Mouse (Mus musculus) liver, embryonic 14.5 days (tissue): ENCODE measurements at regions not wholly inside any gene's neighbourhood (a gene's known extent, or its start where the extent isn't known, plus 50 kb on each side); places are given as distances from the start of the nearest gene placed in this dataset.

ENCODE experiments used
- ATAC-seq: fragments of 200-750 bp; cut with Nextera tagmentation; 2 replicates; pipeline ENCODE4 v1.8.0; 2017; ENCODE audit warnings: moderate number of reproducible peaks, mild to moderate bottlenecking, moderate library complexity; ENCODE audit not compliant: insufficient read depth
- DNase-seq, 3 experiments: peaks; one replicate each; pipeline ENCODE4 v3.0.0-alpha.2; 2012 to 2013; ENCODE audit warnings: low read depth in 3 of 3, low spot score in 3 of 3
- H3K27ac ChIP-seq: fragments of 300-500 bp; sonication (generic); 2 replicates; pipeline ENCODE4 v1.5.1; 2014; ENCODE audit warnings: moderate library complexity, mild to moderate bottlenecking, control low read depth, inconsistent platforms
- H3K27me3 ChIP-seq: fragments of 300-500 bp; sonication (generic); 2 replicates; pipeline ENCODE4 v1.6.1; 2014; ENCODE audit warnings: mild to moderate bottlenecking, low read length, moderate library complexity; ENCODE audit not compliant: control insufficient read depth, insufficient read depth
- H3K36me3 ChIP-seq: fragments of 300-500 bp; sonication (generic); replicated peaks from 2 replicates; pipeline ENCODE4 v1.6.1; 2014; ENCODE audit warnings: low read depth; ENCODE audit not compliant: control insufficient read depth, insufficient read depth
- H3K4me1 ChIP-seq, 2 experiments: fragments of 200-500 bp in 1 of 2; fragments of 300-500 bp in 1 of 2; sonication (generic) in 1 of 2; replicated peaks; 2 replicates each; pipeline ENCODE4 v1.6.1; 2012 to 2014; ENCODE audit warnings: antibody characterized with exemption in 1 of 2, inconsistent platforms in 1 of 2, low read length in 1 of 2; ENCODE audit not compliant: control insufficient read depth in 2 of 2, insufficient read depth in 2 of 2
- H3K4me2 ChIP-seq: fragments of 300-500 bp; sonication (generic); 2 replicates; pipeline ENCODE4 v1.6.1; 2014; ENCODE audit warnings: low read depth, mild to moderate bottlenecking, control low read depth, moderate library complexity
- H3K4me3 ChIP-seq, 2 experiments: fragments of 200-500 bp in 1 of 2; fragments of 300-500 bp in 1 of 2; sonication (generic) in 1 of 2; 2 replicates each; pipeline ENCODE4 v1.5.1; 2012 to 2014; ENCODE audit warnings: low read depth in 2 of 2, low read length in 2 of 2, mild to moderate bottlenecking in 2 of 2, control low read depth in 1 of 2, inconsistent platforms in 1 of 2, moderate library complexity in 1 of 2; ENCODE audit not compliant: insufficient read depth in 1 of 2
- H3K9ac ChIP-seq: fragments of 300-500 bp; sonication (generic); replicated peaks from 2 replicates; pipeline ENCODE4 v1.6.1; 2014; ENCODE audit warnings: mild to moderate bottlenecking, control low read depth, moderate library complexity
- H3K9me3 ChIP-seq: fragments of 300-500 bp; sonication (generic); 2 replicates; pipeline ENCODE4 v1.6.1; 2016; ENCODE audit warnings: low read length, mixed read lengths; ENCODE audit not compliant: control insufficient read depth
- CTCF ChIP-seq: IDR thresholded peaks from 2 replicates; pipeline ENCODE4 v1.5.1; 2016; ENCODE audit warnings: antibody characterized with exemption, low read depth, control low read depth
- EP300 ChIP-seq: IDR thresholded peaks from 2 replicates; pipeline ENCODE4 v1.6.1; 2016; ENCODE audit warnings: antibody characterized with exemption, low read depth
- WGBS: fragments of 180-500 bp; shearing (Covaris S2); extraction: QIAGEN DNeasy Blood & Tissue Kit; methylation state at CpG from one replicate; pipeline ENCODE4 v1.1.7; 2014; ENCODE audit not compliant: insufficient replicate concordance; 5-methylcytosine and 5-hydroxymethylcytosine counted together

DNA sequence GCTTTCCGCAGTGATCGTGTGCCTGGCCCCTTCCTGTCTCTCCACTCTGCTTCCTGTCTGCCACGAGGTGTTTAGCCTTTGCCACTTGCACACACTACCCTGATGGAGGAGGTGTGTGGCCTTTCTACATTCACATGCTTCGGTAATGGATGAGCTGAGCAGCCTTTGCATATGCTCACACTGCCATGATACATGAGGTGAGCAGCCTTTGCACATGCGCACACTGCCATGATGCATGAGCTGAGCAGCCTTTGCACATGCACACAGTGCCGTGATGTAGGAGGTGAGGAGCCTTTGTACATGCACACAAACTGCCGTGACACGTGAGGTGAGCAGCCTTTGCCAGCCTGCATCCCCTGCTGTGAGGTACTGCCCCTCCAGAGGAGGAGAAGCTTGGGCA lies 58.3 kb downstream of the Erv3 start:
- Histone ChIP-seq H3K9ac (no peak overlapping the region), H3K4me3 (no peak overlapping the region), H3K4me1 (no peaks in the 10 kb centered on the region), H3K4me2 (no peak overlapping the region), H3K27me3 (no peaks in the 10 kb centered on the region), H3K27ac (no peak overlapping the region), H3K9me3 (no peaks in the 10 kb centered on the region), H3K36me3 (no peaks in the 10 kb centered on the region)
- no peak for DNase-seq
- WGBS: 46% methylated on average over 8 of the region's 8 CpGs
- TF ChIP-seq CTCF: no peak
- TF ChIP-seq EP300: no peak
- ATAC-seq: no peak

DNA sequence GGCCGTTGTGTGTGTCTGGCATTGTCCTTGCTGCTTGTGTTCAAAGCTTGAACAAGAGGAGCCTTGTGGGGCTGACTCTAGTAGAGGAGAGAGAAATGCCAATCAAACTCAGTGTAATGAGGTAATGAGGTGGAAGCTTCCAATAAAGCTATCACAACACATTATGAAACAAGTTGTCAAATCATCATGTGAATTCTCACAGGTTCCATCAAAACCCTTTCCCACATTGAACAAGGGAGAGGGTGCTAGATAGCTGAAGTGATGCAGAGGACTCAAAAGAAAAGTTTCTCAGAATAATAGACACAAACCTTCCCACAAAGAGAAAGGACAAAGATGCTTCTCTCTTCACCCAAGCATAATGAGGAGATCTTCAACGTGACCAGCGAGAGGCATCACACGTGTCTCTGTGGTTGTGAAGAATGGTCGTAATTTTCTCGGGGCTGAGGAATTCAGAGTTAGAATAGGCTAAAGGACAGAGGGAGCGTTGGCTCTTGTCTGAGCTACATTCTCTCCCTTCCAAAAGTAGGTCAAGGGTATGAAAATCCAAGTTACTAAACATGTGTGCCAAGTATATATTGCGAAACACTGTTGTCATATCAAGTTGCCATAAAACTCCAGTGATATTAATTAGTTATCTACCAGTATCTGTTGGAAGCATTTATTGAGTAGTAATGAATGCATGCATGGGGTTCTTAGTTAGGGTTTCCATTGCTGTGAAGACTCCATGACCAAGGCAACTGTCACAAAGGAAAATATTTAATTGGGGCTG lies 59.2 kb downstream of the Erv3 start:
- WGBS: 72% methylated on average over 8 of the region's 8 CpGs
- Histone ChIP-seq H3K9me3 (no peaks in the 10 kb centered on the region), H3K4me3 (no peak overlapping the region), H3K36me3 (no peaks in the 10 kb centered on the region), H3K4me1 (no peaks in the 10 kb centered on the region), H3K4me2 (no peak overlapping the region), H3K27me3 (no peaks in the 10 kb centered on the region), H3K27ac (no peak overlapping the region), H3K9ac (no peak overlapping the region)
- no peak for TF ChIP-seq EP300
- no peak for TF ChIP-seq CTCF
- DNase-seq: no peak
- ATAC-seq: no peak

DNA sequence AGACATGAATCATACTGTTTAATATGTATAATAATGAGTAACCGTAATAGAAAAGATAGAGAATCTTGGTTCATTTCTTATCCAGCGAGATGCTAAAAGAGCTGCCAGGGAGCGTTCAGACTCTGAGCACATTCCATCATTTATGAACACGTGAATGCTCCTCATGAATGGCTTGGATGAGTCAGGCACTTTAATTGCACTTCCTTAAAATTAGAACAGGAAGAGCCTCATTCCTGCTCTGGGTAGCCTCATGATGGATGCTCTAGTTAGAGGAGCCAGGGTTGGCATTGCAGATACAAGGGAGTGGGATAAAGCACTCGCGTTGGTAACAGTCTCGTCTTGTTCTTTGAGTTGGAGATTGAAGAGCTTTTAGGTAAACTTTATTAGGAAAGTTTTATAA lies 60.1 kb downstream of the Erv3 start:
- Histone ChIP-seq H3K4me3 (no peak overlapping the region), H3K27me3 (no peaks in the 10 kb centered on the region), H3K9me3 (no peaks in the 10 kb centered on the region), H3K9ac (no peak overlapping the region), H3K4me1 (no peaks in the 10 kb centered on the region), H3K36me3 (no peaks in the 10 kb centered on the region), H3K27ac (no peak overlapping the region), H3K4me2 (no peak overlapping the region)
- WGBS: 65% methylated on average over 7 of the region's 7 CpGs
- ATAC-seq (no peak), DNase-seq (no peak)
- TF ChIP-seq CTCF: no peak
- TF ChIP-seq EP300: no peak

DNA sequence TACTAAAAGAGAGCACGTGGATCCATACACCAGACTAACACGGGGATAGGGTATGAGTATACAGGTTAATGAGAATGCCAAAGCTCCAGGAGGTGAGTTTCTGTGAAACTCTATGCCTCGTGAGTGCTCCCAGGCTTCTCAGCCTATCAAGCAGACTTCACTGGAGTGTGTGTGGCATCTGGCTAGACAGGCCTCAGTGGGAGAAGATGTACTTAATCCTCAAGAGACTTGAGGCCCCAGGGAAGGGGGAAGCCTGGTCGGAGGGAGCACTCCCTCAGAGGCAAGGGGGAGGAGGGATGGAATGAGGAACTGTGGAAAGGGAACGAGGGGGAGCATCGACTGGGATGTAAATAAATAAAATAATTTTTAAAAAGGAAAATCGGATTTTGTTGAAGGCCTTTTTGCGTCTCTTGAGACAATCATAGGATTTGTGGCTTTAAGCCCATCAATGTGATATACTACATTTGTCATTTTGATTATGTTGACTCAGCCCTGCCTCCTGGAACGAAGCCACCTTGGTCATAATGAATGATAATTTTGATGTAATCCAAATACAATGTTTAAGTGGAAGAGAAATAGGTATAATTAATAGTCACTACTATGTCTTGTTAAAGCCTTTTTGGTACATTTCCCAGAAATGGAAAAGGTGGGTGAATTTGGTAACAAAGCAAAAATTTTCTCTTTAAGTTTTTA lies 62.4 kb downstream of the Erv3 start:
- ATAC-seq: no peak
- no peaks in the 10 kb centered on the region for H3K9me3 ChIP-seq
- DNase-seq: no peak
- H3K36me3 ChIP-seq: no peaks in the 10 kb centered on the region
- no peak overlapping the region for H3K9ac ChIP-seq
- H3K4me1 ChIP-seq: no peaks in the 10 kb centered on the region
- no peak for TF ChIP-seq EP300
- TF ChIP-seq CTCF: no peak
- no peak overlapping the region for H3K27ac ChIP-seq
- H3K4me2 ChIP-seq: no peak overlapping the region
- H3K4me3 ChIP-seq: no peak overlapping the region
- H3K27me3 ChIP-seq: no peaks in the 10 kb centered on the region
- WGBS: 58% methylated on average over 9 of the region's 9 CpGs

DNA sequence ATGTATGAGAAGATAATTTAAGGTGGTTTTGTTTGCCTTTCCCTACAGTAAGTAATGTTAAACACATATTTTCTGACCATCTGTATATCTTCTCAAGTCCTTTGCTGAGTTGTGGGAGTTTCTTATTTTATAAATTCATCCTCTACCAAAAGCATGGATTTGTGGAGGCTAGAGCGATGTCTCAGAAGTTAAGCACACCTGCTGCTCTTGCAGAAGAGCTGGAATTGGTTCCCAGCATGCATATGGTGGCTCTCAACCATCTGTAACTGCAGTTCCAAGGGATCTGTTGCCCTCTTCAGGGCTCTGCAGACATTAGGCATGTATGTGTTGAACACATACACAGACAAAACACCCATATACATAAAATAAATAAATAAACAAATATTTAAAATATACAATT lies 84.2 kb downstream of the Erv3 start:
- no peak for ATAC-seq
- TF ChIP-seq CTCF (no peak), EP300 (no peak)
- DNase-seq: no peak

More for the DNA sequence above, 84.2 kb downstream of the Erv3 start:
- H3K4me2 ChIP-seq: no peak overlapping the region
- no peak overlapping the region for H3K4me3 ChIP-seq
- no peak overlapping the region for H3K27ac ChIP-seq
- no peaks in the 10 kb centered on the region for H3K4me1 ChIP-seq
- H3K9me3 ChIP-seq: no peaks in the 10 kb centered on the region
- no peaks in the 10 kb centered on the region for H3K36me3 ChIP-seq
- 56% methylated on average over 1 of the region's 1 CpGs for WGBS
- H3K27me3 ChIP-seq: no peaks in the 10 kb centered on the region
- H3K9ac ChIP-seq: no peak overlapping the region
